Mouse (Mus musculus) forebrain, postnatal 0 days (tissue): ENCODE data around the gene Tfip11. TPM values are rescaled to one million over a fixed set of nuclear protein-coding genes. Genes with fewer than 3 reads are reported as not detected.

Source experiments
- ATAC-seq: fragments of 200-750 bp; cut with Nextera tagmentation; 2 replicates; pipeline ENCODE4 v1.8.0; 2017; ENCODE audit warnings: mild to moderate bottlenecking, moderate library complexity
- DNase-seq: peaks from one replicate; pipeline ENCODE4 v3.0.0-alpha.2; 2015
- H3K27ac ChIP-seq: fragments of 300-500 bp; sonication (generic); 2 replicates; pipeline ENCODE4 v1.5.1; 2014; ENCODE audit warnings: low read depth, mild to moderate bottlenecking, antibody characterized with exemption, low read length, moderate library complexity, mixed read lengths
- H3K27me3 ChIP-seq: fragments of 300-500 bp; sonication (generic); 2 replicates; pipeline ENCODE4 v1.6.1; 2014; ENCODE audit warnings: mild to moderate bottlenecking, low read length, mixed read lengths; ENCODE audit not compliant: insufficient read depth
- H3K36me3 ChIP-seq: fragments of 300-500 bp; sonication (generic); 2 replicates; pipeline ENCODE4 v1.6.1; 2014; ENCODE audit warnings: mild to moderate bottlenecking, moderate library complexity; ENCODE audit not compliant: insufficient read depth
- H3K4me1 ChIP-seq: fragments of 300-500 bp; sonication (generic); 2 replicates; pipeline ENCODE4 v1.6.1; 2014; ENCODE audit warnings: antibody characterized with exemption; ENCODE audit not compliant: insufficient read depth
- H3K4me2 ChIP-seq: fragments of 300-500 bp; sonication (generic); 2 replicates; pipeline ENCODE4 v1.6.1; 2014; ENCODE audit warnings: low read depth, mild to moderate bottlenecking, moderate library complexity
- H3K4me3 ChIP-seq: fragments of 300-500 bp; sonication (generic); 2 replicates; pipeline ENCODE4 v1.5.1; 2014; ENCODE audit warnings: low read depth, low read length, mixed read lengths
- H3K9ac ChIP-seq: fragments of 300-500 bp; sonication (generic); 2 replicates; pipeline ENCODE4 v1.6.1; 2014; ENCODE audit warnings: mild to moderate bottlenecking
- H3K9me3 ChIP-seq: fragments of 300-500 bp; sonication (generic); 2 replicates; pipeline ENCODE4 v1.6.1; 2016; ENCODE audit warnings: low read length
- CTCF ChIP-seq: sonication (generic); IDR thresholded peaks from 2 replicates; pipeline ENCODE4 v1.5.1; 2016; ENCODE audit warnings: antibody characterized with exemption, control low read depth, low read depth
- WGBS: fragments of 180-500 bp; shearing (Covaris S2); extraction: QIAGEN DNeasy Blood & Tissue Kit; methylation state at CpG from one replicate; pipeline ENCODE4 v1.1.7; 2014; 5-methylcytosine and 5-hydroxymethylcytosine counted together
- polyA plus RNA-seq: library from polyadenylated mRNA; unstranded; fragments of >200 nt; fragmentation: Nextera tagmentation; extraction: Ambion mirVana; gene quantifications from 2 replicates; pipeline ENCODE4 v1.2.1, GENCODE M21; 2015
- total RNA-seq: library from RNA; depleted of rRNA; stranded (reverse); fragments of >200 nt; gene quantifications from 2 replicates; pipeline ENCODE4 v1.2.3, GENCODE M21; 2014

Gene Tfip11
- total and polyA plus RNA-seq, 2 experiments from 2014 or later = 20.8 to 26.9 TPM

DNA sequence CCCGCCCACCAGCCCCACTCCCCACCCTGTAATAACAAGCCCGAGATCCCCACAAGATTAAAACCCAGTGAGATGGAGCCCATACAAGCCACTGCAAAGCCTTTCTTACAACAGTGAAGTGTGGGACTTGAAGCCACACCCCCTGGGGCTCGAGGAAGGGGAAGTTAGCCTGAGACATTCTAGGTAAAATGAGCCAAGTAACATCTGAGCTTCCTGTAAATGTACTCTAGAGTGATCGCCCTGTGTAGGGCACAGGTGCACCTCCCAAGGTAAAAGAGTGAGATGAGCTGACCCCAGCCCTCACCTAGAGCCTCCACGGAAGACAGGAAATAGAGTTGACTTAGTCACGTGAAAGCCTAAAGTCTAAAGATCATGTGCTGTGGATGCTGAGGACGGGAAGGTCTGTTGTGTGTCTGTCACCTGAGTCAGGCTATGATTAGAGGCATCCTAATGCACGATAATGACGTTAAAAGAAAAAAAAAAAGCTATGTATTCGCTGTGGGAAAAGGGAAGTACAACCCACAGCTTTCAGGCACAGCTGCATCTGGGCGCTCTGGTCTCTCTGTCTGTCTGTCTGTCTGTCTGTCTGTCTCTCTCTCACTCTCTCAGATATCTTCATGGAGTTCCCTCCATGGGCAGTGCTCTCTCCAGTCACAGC, 39.0 kb upstream of the Tfip11 start:
- Histone ChIP-seq H3K9ac (no peak overlapping the region), H3K4me2 (no peak overlapping the region), H3K4me1 (no peaks in the 10 kb centered on the region), H3K9me3 (no peaks in the 10 kb centered on the region), H3K4me3 (no peak overlapping the region), H3K27me3 (no peaks in the 10 kb centered on the region), H3K27ac (no peak overlapping the region), H3K36me3 (no peaks in the 10 kb centered on the region)
- TF ChIP-seq CTCF = no peak
- WGBS = 81% methylated on average over 11 of the region's 11 CpGs
- DNase-seq = no peak
- ATAC-seq = no peak

DNA sequence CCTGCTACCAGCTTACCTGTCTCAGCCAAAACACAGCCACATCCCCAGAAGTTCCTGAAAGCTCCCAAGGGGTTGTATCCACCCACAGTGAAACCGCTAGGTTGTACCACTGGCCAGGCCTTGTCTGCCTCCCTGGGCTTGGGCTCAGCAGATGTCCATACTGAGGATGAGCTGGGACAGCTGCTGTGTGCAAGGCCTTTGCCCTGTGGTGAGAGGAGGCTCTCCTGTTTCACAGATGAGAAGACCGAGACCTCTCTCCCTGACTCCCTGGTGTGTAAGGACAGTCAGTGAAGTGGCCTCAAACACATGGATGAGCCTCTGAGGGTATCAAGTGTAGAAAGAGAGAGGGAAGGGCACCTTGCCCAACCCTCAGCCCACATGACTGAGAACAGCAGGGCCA, 38.5 kb upstream of the Tfip11 start:
- WGBS = 83% methylated on average over 2 of the region's 2 CpGs
- no peaks in the 10 kb centered on the region for H3K4me1 ChIP-seq

DNA sequence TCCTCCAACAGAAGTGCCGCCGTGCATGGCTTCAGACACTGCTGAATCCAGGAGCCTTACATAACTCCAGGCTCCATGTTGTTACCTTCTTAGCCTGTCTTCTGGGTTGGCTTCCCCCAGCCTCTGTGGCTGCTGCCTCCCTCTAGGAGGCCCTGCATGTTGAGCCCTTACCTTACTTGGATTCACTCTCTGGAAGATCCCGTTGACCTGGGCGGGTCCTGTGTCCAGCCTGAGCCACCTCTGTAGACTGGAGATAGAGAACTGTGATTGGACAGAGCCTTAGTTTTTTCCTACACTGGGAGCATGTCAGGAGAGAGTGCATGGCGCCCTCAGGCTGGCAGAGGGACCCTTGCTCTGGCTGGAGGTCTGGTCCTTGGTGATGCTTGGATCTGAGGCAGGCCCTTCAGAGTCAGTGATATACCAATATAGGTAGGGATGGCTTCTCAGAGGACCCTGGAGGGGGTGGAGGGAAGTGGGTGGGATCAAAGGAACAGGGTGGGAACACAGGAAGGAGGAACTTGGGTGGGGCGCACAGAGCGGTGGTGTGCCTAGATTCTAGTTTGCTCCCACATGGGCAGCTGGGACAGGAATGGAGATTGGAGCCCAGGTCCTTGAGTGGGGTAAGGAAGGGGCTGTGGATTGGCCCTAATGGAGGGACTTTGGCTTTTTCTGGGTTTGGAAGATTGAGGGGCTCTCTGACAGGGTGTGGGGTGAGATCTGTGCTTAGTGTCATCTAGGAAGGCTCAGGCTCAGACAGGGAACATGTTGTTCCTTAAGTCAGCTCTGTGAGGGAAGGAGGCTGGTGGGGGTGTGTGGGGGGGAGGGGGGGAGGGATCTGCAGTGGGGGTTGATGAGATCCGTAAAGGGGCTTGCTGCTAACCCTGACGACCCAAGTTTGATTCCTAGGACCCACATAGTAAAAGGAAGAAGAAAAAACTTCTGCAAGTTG, 37.7 kb upstream of the Tfip11 start:
- H3K36me3 ChIP-seq = no peaks in the 10 kb centered on the region
- H3K27me3 ChIP-seq = no peaks in the 10 kb centered on the region
- ATAC-seq (no peak), DNase-seq (no peak)
- H3K9me3 ChIP-seq = no peaks in the 10 kb centered on the region
- no peak overlapping the region for H3K9ac ChIP-seq
- no peak overlapping the region for H3K4me2 ChIP-seq
- no peaks in the 10 kb centered on the region for H3K4me1 ChIP-seq
- H3K4me3 ChIP-seq = no peak overlapping the region
- no peak for TF ChIP-seq CTCF
- no peak overlapping the region for H3K27ac ChIP-seq
- 81% methylated on average over 9 of the region's 9 CpGs for WGBS

More for the DNA sequence above, 38.5 kb upstream of the Tfip11 start:
- Histone ChIP-seq H3K27me3 (no peaks in the 10 kb centered on the region), H3K36me3 (no peaks in the 10 kb centered on the region), H3K9ac (no peak overlapping the region), H3K9me3 (no peaks in the 10 kb centered on the region), H3K4me2 (no peak overlapping the region), H3K4me3 (no peak overlapping the region), H3K27ac (no peak overlapping the region)
- ATAC-seq = no peak
- no peak for TF ChIP-seq CTCF
- no peak for DNase-seq

DNA sequence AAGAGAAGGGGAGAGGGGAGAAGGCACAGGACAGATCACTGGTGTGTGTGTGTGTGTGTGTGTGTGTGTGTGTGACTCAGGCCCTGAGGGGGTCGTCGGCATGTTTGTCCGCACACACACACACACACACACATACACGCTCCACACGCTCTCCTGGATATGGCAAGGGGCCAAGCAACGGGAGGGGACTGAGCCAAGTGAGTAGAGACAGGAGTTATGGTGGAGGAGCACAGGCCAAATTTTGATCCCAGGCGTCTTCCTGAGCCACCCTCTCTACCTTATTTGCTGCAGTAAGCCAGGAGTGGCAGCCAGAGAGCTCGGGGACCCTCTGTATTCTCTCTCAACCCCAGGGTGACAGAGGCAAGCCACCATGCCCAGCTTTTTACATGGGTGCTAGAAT, 36.9 kb upstream of the Tfip11 start:
- ATAC-seq (no peak), DNase-seq (no peak)
- H3K4me3 ChIP-seq = no peak overlapping the region
- no peaks in the 10 kb centered on the region for H3K27me3 ChIP-seq
- no peak overlapping the region for H3K4me2 ChIP-seq
- H3K4me1 ChIP-seq = no peaks in the 10 kb centered on the region
- no peak for TF ChIP-seq CTCF
- no peaks in the 10 kb centered on the region for H3K9me3 ChIP-seq
- no peak overlapping the region for H3K9ac ChIP-seq
- no peak overlapping the region for H3K27ac ChIP-seq
- 47% methylated on average over 8 of the region's 8 CpGs for WGBS
- no peaks in the 10 kb centered on the region for H3K36me3 ChIP-seq

DNA sequence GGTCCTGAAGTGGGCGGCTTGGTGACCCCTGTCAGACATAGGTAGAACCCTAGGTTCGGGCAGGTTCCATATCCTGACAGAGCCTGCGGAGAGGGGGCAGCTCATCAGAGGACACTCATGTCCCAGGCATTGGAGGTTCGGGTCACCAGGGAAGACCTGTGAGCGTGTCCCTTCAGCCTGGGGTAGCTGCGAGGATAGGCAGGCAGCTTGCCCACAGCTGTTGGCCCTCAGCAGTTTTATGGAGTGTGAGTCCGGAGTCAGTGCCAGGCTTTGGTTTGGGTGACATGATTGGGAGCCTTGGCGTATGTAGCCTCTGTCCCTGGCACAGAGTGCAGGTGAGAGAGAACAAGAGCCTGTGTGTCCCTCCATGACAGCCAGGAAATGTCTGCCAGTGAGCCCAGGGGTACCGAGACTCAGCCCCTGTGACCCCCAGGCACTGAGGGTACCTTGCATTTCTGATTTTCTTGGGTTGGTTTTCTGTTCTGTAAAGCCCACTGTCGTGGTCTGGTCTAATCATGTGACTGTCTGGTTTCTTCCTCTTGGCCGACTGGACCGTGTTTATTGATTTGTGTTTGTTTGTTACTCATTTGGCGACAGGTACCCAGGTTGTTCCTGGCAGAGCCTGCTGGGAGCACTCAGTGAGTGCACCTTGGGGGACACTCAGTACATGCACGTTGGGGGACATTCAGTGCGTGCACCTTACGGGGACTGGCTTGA, 36.2 kb upstream of the Tfip11 start:
- no peaks in the 10 kb centered on the region for H3K9me3 ChIP-seq
- H3K27me3 ChIP-seq = no peaks in the 10 kb centered on the region
- H3K27ac ChIP-seq = no peak overlapping the region
- H3K9ac ChIP-seq = no peak overlapping the region
- H3K36me3 ChIP-seq = no peaks in the 10 kb centered on the region
- no peaks in the 10 kb centered on the region for H3K4me1 ChIP-seq
- no peak for ATAC-seq
- DNase-seq = no peak
- no peak for TF ChIP-seq CTCF
- no peak overlapping the region for H3K4me2 ChIP-seq
- no peak overlapping the region for H3K4me3 ChIP-seq
- WGBS = 82% methylated on average over 16 of the region's 16 CpGs

DNA sequence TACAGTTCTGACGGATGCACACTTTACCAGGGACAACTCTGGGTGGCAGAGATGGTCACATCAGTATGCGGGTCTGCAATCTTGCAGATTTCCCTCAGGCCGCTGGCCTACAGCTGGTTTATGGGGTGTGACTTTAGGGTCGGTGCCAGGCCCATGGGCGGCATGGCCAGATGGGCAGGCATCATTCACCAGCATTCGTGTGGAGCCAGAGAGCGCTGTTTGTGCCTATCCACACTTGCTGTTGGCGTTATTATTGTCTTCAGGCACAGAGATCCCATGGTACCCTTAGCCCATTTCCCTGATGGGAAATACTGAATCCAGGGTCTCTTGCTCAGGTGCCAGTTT, 35.6 kb upstream of the Tfip11 start:
- Histone ChIP-seq H3K27ac (no peak overlapping the region), H3K4me2 (no peak overlapping the region), H3K36me3 (no peaks in the 10 kb centered on the region), H3K9ac (no peak overlapping the region), H3K27me3 (no peaks in the 10 kb centered on the region), H3K9me3 (no peaks in the 10 kb centered on the region), H3K4me3 (no peak overlapping the region), H3K4me1 (no peaks in the 10 kb centered on the region)
- TF ChIP-seq CTCF = no peak
- ATAC-seq (no peak), DNase-seq (no peak)
- 86% methylated on average over 8 of the region's 8 CpGs for WGBS

DNA sequence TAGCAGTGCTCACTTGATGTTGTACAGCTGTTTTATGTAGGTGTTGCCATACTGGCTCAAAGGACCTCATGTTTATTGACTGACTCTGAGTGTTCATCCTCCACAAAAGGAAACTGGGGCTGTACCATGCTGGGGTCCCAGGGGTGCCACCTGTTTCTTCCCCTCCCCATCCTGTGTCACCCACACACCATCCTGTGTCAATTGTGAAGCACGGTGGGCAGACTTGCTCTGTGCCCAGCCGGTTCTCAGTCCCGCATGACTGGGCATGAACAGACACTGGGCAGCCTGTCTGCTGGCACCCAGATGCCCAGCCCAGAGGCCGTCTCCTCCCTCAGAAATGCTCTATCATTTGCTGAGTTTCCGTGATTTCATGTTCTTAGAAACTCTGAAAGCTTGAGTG, 34.3 kb upstream of the Tfip11 start:
- H3K9ac ChIP-seq = no peak overlapping the region
- H3K9me3 ChIP-seq = no peaks in the 10 kb centered on the region
- TF ChIP-seq CTCF = no peak
- no peak overlapping the region for H3K27ac ChIP-seq
- no peak overlapping the region for H3K4me3 ChIP-seq
- H3K27me3 ChIP-seq = no peaks in the 10 kb centered on the region
- DNase-seq (no peak), ATAC-seq (no peak)
- no peaks in the 10 kb centered on the region for H3K36me3 ChIP-seq
- WGBS = 69% methylated on average over 5 of the region's 5 CpGs
- H3K4me1 ChIP-seq = no peaks in the 10 kb centered on the region
- no peak overlapping the region for H3K4me2 ChIP-seq
